Mouse (Mus musculus): ENCODE results near the gene Snrpa. TPM values are rescaled to one million over a fixed set of nuclear protein-coding genes. Genes with fewer than 3 reads are reported as not detected.

The Snrpa gene
- total and polyA plus RNA-seq, 3 experiments = 67.1 to 233 (median 123) TPM

DNA sequence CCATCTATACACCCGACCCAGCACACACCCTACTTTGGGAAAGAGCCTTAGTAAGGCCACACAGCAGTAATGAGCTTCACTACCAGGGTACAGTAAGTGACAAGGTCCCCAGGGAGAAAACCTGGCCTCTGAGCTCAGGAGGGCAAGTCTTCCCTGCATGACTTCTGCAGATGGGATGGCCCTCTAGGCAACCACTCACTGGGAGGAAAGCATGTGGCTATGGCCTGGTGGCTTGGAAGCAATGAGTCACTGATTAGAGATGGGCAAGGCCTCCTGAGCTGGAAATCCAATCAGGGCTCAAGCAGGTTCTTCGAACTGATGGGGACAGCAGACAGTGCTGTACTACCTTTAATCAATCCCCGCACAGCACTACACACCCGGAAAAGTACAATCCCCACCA is 34.3 kb downstream of the Snrpa start:
- H3K9ac ChIP-seq (ENCODE audit: insufficient read depth, low read depth) = no peak overlapping the region; the same call in 1 of the 2 replicates
- dilution Hi-C loops (cut with MboI; ENCODE audit: extremely low pct_ligation_motif_present, extremely low pct_unique_long_range_greater_than_20kb, low sequenced_read_pairs) = no loop called here
- H3K27ac ChIP-seq (ENCODE audit: insufficient read depth, low read depth) = peak overlapping the region; percentile 47; the same call in 1 of the 2 replicates
- in situ Hi-C loops (cut with MboI; ENCODE audit: low pct_ligation_motif_present, low pct_unique_long_range_greater_than_20kb, low sequenced_read_pairs) = loop anchor here (5.0 kb wide), 1 partner anchor 66 kb away; the partner anchor contains the start of gene Itpkc
- H3K4me1 ChIP-seq (ENCODE audit: control insufficient read depth in 1 of 2, insufficient read depth in 2 of 2) = peaks cover 27 to 64% of the 10 kb centered on the region in 2 experiments
- peak overlapping the region; percentile 77 for H3K4me2 ChIP-seq (ENCODE audit: insufficient read depth, low read depth, poor library complexity, severe bottlenecking)
- H3K36me3 ChIP-seq (replicated peaks in 1 of 2; ENCODE audit: control insufficient read depth in 1 of 2, insufficient read depth in 1 of 2, low read length in 1 of 2) = peaks cover 43 to 77% of the 10 kb centered on the region in 2 experiments
- no peaks in the 10 kb centered on the region for H3K9me3 ChIP-seq (replicated peaks; ENCODE audit: low read length)
- H3K79me2 ChIP-seq (replicated peaks; ENCODE audit: control insufficient read depth, extremely low read depth, insufficient read depth, poor library complexity, severe bottlenecking) = peaks cover 48% of the 10 kb centered on the region
- H3K4me3 ChIP-seq (replicated peaks in 1 of 3; ENCODE audit: low read depth in 2 of 3, low read length in 2 of 3, poor library complexity in 1 of 3) = peak overlapping the region in 2 of 3 experiments; percentile 12 to 92
- peak; percentile 85 for DNase-seq (ENCODE audit: extremely low read depth)
- peak; percentile 55 for TF ChIP-seq BHLHE40 (IDR thresholded peaks at IDR 0.05; ENCODE audit: low read depth, low read length)
- no peak for TF ChIP-seq CHD1 (IDR thresholded peaks at IDR 0.05; ENCODE audit: low read depth, low read length)
- TF ChIP-seq PAX5 (IDR thresholded peaks at IDR 0.05; ENCODE audit: low read length) = no peak
- peak; percentile 67 for TF ChIP-seq MAX (IDR thresholded peaks at IDR 0.05; ENCODE audit: low read length)
- TF ChIP-seq MAFK (IDR thresholded peaks at IDR 0.05; ENCODE audit: insufficient replicate concordance, low read length) = no peak
- no peak for TF ChIP-seq RAD21 (IDR thresholded peaks at IDR 0.05; ENCODE audit: low read depth, low read length)
- TF ChIP-seq UBTF (IDR thresholded peaks at IDR 0.05; ENCODE audit: low read depth, low read length) = no peak
- no peak for TF ChIP-seq POLR2AphosphoS2 (IDR thresholded peaks at IDR 0.05; ENCODE audit: low read depth, low read length)
- TF ChIP-seq JUN (IDR thresholded peaks at IDR 0.05; ENCODE audit: insufficient read depth, low read depth, low read length) = peak; percentile 38; the same call in 1 of the 2 replicates
- peak; percentile 48; the same call in 1 of the 2 replicates for TF ChIP-seq EP300 (IDR thresholded peaks at IDR 0.05; ENCODE audit: low read length)
- no peak for TF ChIP-seq POLR2A (IDR thresholded peaks at IDR 0.05; ENCODE audit: low read depth, low read length)
- no peak for TF ChIP-seq USF2 (conservative IDR thresholded peaks at IDR 0.05; ENCODE audit: low read depth, low read length)
- no peak for TF ChIP-seq NELFE (IDR thresholded peaks at IDR 0.05; ENCODE audit: low read depth, low read length)
- no peak for TF ChIP-seq RCOR1 (conservative IDR thresholded peaks at IDR 0.05; ENCODE audit: low read depth, low read length)
- no peak for TF ChIP-seq HCFC1 (IDR thresholded peaks at IDR 0.05; ENCODE audit: low read depth, low read length)
- no peak for TF ChIP-seq IRF4 (IDR thresholded peaks at IDR 0.05; ENCODE audit: low read depth, low read length)
- TF ChIP-seq KAT2A (IDR thresholded peaks at IDR 0.05; ENCODE audit: insufficient replicate concordance, low read length) = no peak
- 0 out of 2 replicates have a peak, but pooled peaks have one; percentile 59 for TF ChIP-seq MYC (IDR thresholded peaks at IDR 0.05; ENCODE audit: low read depth, low read length)
- no peak for TF ChIP-seq MAZ (IDR thresholded peaks at IDR 0.05; ENCODE audit: low read depth, low read length)
- no peak for TF ChIP-seq NRF1 (IDR thresholded peaks at IDR 0.05; ENCODE audit: low read depth, low read length)
- peak; percentile 61; the same call in 1 of the 2 replicates for TF ChIP-seq MXI1 (IDR thresholded peaks at IDR 0.05; ENCODE audit: low read depth, low read length)
- no peak for TF ChIP-seq TCF12 (IDR thresholded peaks at IDR 0.05; ENCODE audit: low read depth, low read length)
- no peak for TF ChIP-seq E2F4 (IDR thresholded peaks at IDR 0.05; ENCODE audit: insufficient replicate concordance, low read depth, low read length)
- 0 out of 2 replicates have a peak, but pooled peaks have one; percentile 26 for TF ChIP-seq MEF2A (IDR thresholded peaks at IDR 0.05; ENCODE audit: borderline replicate concordance, low read depth, low read length)
- no peak; the same call in 1 of the 2 replicates for TF ChIP-seq SIN3A (IDR thresholded peaks at IDR 0.05; ENCODE audit: low read length)
- no peak for TF ChIP-seq CTCF (conservative IDR thresholded peaks at IDR 0.05 in 1 of 2, IDR thresholded peaks at IDR 0.05 in 1 of 2; ENCODE audit: low read depth in 2 of 2, low read length in 2 of 2)
- TF ChIP-seq JUND (conservative IDR thresholded peaks at IDR 0.05; ENCODE audit: low read depth, low read length) = peak; percentile 77
- no peak for TF ChIP-seq TBP (conservative IDR thresholded peaks at IDR 0.05; ENCODE audit: low read depth, low read length)
- no peak for TF ChIP-seq USF1 (IDR thresholded peaks at IDR 0.05; ENCODE audit: low read depth, low read length)
- no peak for TF ChIP-seq ZC3H11A (IDR thresholded peaks at IDR 0.05; ENCODE audit: low read depth, low read length)
- peak; percentile 80 for TF ChIP-seq ETS1 (conservative IDR thresholded peaks at IDR 0.05; ENCODE audit: low read depth, low read length)
- TF ChIP-seq ZMIZ1 (IDR thresholded peaks at IDR 0.05; ENCODE audit: low read depth, low read length) = 0 out of 2 replicates have a peak, but pooled peaks have one; percentile 35
- H3K27me3 ChIP-seq (replicated peaks) = no peaks in the 10 kb centered on the region

All from CH12.LX (cell line).